Mouse (Mus musculus): ENCODE measurements around the gene Zfp422. TPM values are rescaled to one million over a fixed set of nuclear protein-coding genes. Genes with fewer than 3 reads are reported as not detected.

Zfp422 gene
- polyA plus RNA-seq, 1 experiment from 2014 or later, result 86.5 TPM

DNA sequence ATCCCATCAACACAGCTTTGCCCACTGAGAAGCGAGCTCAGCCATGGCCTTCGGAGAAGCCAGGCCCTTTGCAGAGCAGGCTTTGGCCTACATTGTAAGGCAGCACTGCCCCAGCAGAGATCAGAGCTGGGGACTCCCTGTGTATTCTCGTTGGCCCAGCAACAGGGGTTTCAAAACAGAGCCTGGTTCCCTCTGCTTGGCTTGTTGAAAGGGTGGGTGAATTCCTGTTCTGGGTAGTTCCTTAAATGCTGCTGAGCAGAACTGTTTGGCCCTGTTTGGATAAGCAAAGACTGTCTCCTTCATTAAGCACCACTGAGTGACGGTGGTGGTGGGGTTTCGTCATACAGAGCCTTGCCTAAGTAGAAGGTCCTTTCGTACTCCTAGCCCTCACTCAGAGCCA is 35.2 kb upstream of the Zfp422 start:
- Histone ChIP-seq H3K27ac (replicated peaks in 1 of 2; ENCODE audit: control insufficient read depth in 1 of 2, insufficient read depth in 1 of 2, low read depth in 2 of 2, low read length in 2 of 2) (no peak overlapping the region), H3K27me3 (ENCODE audit: control insufficient read depth, insufficient read depth, low read length) (no peaks in the 10 kb centered on the region), H3K9ac (ENCODE audit: low read length) (no peak overlapping the region), H3K4me1 (ENCODE audit: control insufficient read depth in 2 of 2, insufficient read depth in 2 of 2, low read length in 2 of 2) (peaks cover 0 to 12% of the 10 kb centered on the region in 2 experiments; a peak in 2 of 4 replicates), H3K36me3 (ENCODE audit: control insufficient read depth, insufficient read depth, low read length) (no peaks in the 10 kb centered on the region), H3K9me3 (ENCODE audit: control insufficient read depth, low read length) (no peaks in the 10 kb centered on the region), H3K4me2 (ENCODE audit: low read length) (no peak overlapping the region), H3K4me3 (ENCODE audit: control insufficient read depth in 1 of 2, insufficient read depth in 1 of 2, low read depth in 1 of 2, low read length in 2 of 2) (no peak overlapping the region)
- ATAC-seq (ENCODE audit: insufficient number of reproducible peaks, insufficient read depth, low FRiP score, low read depth), result no peak
- WGBS, result 75% methylated on average over 6 of the region's 6 CpGs

- peaks cover 0 to 12% of the 10 kb centered on the region in 2 experiments; a peak in 2 of 4 replicates for H3K4me1 ChIP-seq (ENCODE audit: control insufficient read depth in 2 of 2, insufficient read depth in 2 of 2, low read length in 2 of 2)
- H3K4me3 ChIP-seq (ENCODE audit: control insufficient read depth in 1 of 2, insufficient read depth in 1 of 2, low read depth in 1 of 2, low read length in 2 of 2), result no peak overlapping the region
- WGBS, result 80% methylated on average over 2 of the region's 2 CpGs
- H3K9me3 ChIP-seq (ENCODE audit: control insufficient read depth, low read length), result no peaks in the 10 kb centered on the region
- no peak for ATAC-seq (ENCODE audit: insufficient number of reproducible peaks, insufficient read depth, low FRiP score, low read depth)
- no peak overlapping the region for H3K4me2 ChIP-seq (ENCODE audit: low read length)
- H3K36me3 ChIP-seq (ENCODE audit: control insufficient read depth, insufficient read depth, low read length), result no peaks in the 10 kb centered on the region
- H3K27me3 ChIP-seq (ENCODE audit: control insufficient read depth, insufficient read depth, low read length), result no peaks in the 10 kb centered on the region
- no peak overlapping the region for H3K9ac ChIP-seq (ENCODE audit: low read length)
- H3K27ac ChIP-seq (replicated peaks in 1 of 2; ENCODE audit: control insufficient read depth in 1 of 2, insufficient read depth in 1 of 2, low read depth in 2 of 2, low read length in 2 of 2), result no peak overlapping the region
Observed at GRCm38 (mm10) chr6:116663364-116663763, 34.6 kb upstream of the Zfp422 start.

DNA sequence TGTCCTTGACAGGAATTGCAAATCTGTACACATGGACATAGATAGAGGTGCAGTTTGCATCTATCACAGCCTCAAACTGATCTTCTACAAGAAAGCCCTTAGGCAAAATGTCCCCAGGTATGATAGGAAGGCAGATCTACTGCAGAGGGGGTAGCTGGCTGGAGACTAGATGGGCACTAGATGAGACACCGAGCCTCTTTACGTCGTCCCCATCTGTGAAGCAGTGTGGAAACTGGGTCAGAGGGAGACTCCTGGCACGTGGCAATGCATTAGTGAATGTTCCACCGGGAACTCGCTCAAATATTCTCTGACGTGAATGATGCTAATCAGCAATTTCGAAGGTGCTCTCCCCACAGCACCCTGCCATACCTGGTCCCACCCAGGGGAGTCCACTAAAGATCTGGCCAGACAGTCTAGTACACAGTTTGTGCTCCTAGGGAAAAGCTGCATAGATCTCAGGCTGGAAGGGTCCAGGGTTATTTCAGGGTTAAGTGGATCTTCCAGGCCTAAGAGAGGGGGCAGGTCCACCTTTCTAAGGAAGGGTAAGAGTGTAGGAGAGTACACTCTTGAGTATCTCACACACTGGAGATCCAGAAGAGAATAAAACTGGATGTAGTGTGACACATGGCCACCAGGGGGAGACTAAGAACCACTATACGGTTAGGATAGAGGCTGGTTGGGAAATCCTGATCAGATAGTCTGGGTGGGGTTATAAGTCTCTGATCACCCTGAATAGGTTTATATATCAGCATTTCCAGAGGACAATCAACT is 25.1 kb upstream of the Zfp422 start:
- Histone ChIP-seq H3K4me2 (ENCODE audit: low read length) (no peak overlapping the region), H3K9ac (ENCODE audit: low read length) (no peak overlapping the region), H3K4me3 (ENCODE audit: control insufficient read depth in 1 of 2, insufficient read depth in 1 of 2, low read depth in 1 of 2, low read length in 2 of 2) (no peak overlapping the region), H3K27ac (replicated peaks in 1 of 2; ENCODE audit: control insufficient read depth in 1 of 2, insufficient read depth in 1 of 2, low read depth in 2 of 2, low read length in 2 of 2) (no peak overlapping the region), H3K36me3 (ENCODE audit: control insufficient read depth, insufficient read depth, low read length) (peaks cover 11% of the 10 kb centered on the region), H3K9me3 (ENCODE audit: control insufficient read depth, low read length) (no peaks in the 10 kb centered on the region), H3K4me1 (ENCODE audit: control insufficient read depth in 2 of 2, insufficient read depth in 2 of 2, low read length in 2 of 2) (peaks cover 18 to 23% of the 10 kb centered on the region in 2 experiments), H3K27me3 (ENCODE audit: control insufficient read depth, insufficient read depth, low read length) (no peaks in the 10 kb centered on the region)
- 56% methylated on average over 9 of the region's 9 CpGs for WGBS
- ATAC-seq (ENCODE audit: insufficient number of reproducible peaks, insufficient read depth, low FRiP score, low read depth), result no peak

DNA sequence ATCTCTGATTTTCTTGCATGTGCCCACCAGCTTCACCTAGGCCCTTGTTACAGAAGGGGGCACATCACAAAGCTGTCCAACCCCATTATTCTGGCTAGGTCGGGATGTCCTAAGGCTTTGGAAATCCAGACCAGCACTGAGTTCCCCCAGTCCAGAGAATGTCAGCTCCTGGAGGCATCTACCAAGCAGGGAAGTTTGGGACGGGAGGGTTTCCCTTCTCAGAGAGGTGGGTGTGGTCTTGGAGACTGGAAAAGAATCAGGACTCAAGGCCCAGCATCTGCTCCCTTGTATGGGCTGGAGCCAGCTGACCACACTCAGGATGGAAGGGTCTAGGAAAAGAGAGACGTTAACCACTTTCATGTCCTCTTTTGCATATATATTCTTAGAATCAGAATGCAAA is 24.4 kb upstream of the Zfp422 start:
- Histone ChIP-seq H3K4me1 (ENCODE audit: control insufficient read depth in 2 of 2, insufficient read depth in 2 of 2, low read length in 2 of 2) (peaks cover 18 to 23% of the 10 kb centered on the region in 2 experiments), H3K36me3 (ENCODE audit: control insufficient read depth, insufficient read depth, low read length) (peaks cover 11% of the 10 kb centered on the region), H3K4me2 (ENCODE audit: low read length) (no peak overlapping the region), H3K4me3 (ENCODE audit: control insufficient read depth in 1 of 2, insufficient read depth in 1 of 2, low read depth in 1 of 2, low read length in 2 of 2) (no peak overlapping the region), H3K9me3 (ENCODE audit: control insufficient read depth, low read length) (no peaks in the 10 kb centered on the region), H3K9ac (ENCODE audit: low read length) (no peak overlapping the region), H3K27ac (replicated peaks in 1 of 2; ENCODE audit: control insufficient read depth in 1 of 2, insufficient read depth in 1 of 2, low read depth in 2 of 2, low read length in 2 of 2) (no peak overlapping the region), H3K27me3 (ENCODE audit: control insufficient read depth, insufficient read depth, low read length) (no peaks in the 10 kb centered on the region)
- ATAC-seq (ENCODE audit: insufficient number of reproducible peaks, insufficient read depth, low FRiP score, low read depth), result no peak
- WGBS, result 82% methylated on average over 3 of the region's 3 CpGs

DNA sequence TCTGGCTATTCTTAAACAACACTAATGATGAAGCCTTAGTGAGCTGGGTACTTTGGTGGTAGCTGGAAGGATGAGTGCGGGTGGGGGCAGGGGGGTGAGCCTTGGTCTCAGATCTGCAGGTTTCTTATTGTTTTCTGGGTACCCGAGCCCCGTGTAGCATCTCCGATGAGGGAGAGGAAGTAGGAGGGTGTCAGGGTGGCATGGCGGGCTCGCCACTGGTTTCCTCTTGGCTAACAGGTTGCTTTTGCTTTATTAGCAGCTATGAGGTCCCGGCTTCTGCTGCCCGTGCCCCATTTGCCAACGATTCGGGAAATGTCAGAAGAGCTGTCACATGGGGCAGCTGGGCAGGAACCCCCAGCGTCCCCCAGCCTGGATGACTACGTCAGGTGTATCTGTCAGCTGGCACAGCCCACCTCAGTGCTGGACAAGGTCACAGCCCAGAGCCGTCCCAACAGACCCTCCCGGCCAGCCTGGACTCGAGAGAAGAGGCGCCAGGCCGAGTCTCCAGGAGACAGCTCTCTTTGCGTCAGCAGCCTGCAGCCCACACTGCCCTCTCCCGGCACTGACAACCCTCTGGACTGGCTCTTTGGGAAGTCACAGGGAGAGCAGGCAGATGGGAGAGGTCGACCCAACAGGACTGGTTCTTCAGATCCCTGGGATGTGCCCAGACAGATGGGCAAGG is 22.8 kb upstream of the Zfp422 start:
- Histone ChIP-seq H3K4me1 (ENCODE audit: control insufficient read depth in 2 of 2, insufficient read depth in 2 of 2, low read length in 2 of 2) (peaks cover 18 to 23% of the 10 kb centered on the region in 2 experiments), H3K27me3 (ENCODE audit: control insufficient read depth, insufficient read depth, low read length) (no peaks in the 10 kb centered on the region), H3K9me3 (ENCODE audit: control insufficient read depth, low read length) (no peaks in the 10 kb centered on the region), H3K36me3 (ENCODE audit: control insufficient read depth, insufficient read depth, low read length) (peaks cover 11% of the 10 kb centered on the region), H3K27ac (replicated peaks in 1 of 2; ENCODE audit: control insufficient read depth in 1 of 2, insufficient read depth in 1 of 2, low read depth in 2 of 2, low read length in 2 of 2) (peak overlapping the region; percentile 52 to 58), H3K4me3 (ENCODE audit: control insufficient read depth in 1 of 2, insufficient read depth in 1 of 2, low read depth in 1 of 2, low read length in 2 of 2) (peak overlapping the region; percentile 29 to 39), H3K9ac (ENCODE audit: low read length) (peak overlapping the region; percentile 66), H3K4me2 (ENCODE audit: low read length) (peak overlapping the region; percentile 61)
- ATAC-seq (ENCODE audit: insufficient number of reproducible peaks, insufficient read depth, low FRiP score, low read depth), result peak; percentile 22; the same call in 1 of the 2 replicates
- WGBS, result 46% methylated on average over 20 of the region's 20 CpGs

- ATAC-seq (ENCODE audit: insufficient number of reproducible peaks, insufficient read depth, low FRiP score, low read depth), result peak; percentile 47
- H3K36me3 ChIP-seq (ENCODE audit: control insufficient read depth, insufficient read depth, low read length), result peaks cover 11% of the 10 kb centered on the region
- H3K9ac ChIP-seq (ENCODE audit: low read length), result peak within 1 kb of the TSS; percentile 66
- H3K9me3 ChIP-seq (ENCODE audit: control insufficient read depth, low read length), result no peaks in the 10 kb centered on the region
- peak within 1 kb of the TSS; percentile 75 to 82 for H3K27ac ChIP-seq (replicated peaks in 1 of 2; ENCODE audit: control insufficient read depth in 1 of 2, insufficient read depth in 1 of 2, low read depth in 2 of 2, low read length in 2 of 2)
- peaks cover 18 to 25% of the 10 kb centered on the region in 2 experiments for H3K4me1 ChIP-seq (ENCODE audit: control insufficient read depth in 2 of 2, insufficient read depth in 2 of 2, low read length in 2 of 2)
- H3K4me2 ChIP-seq (ENCODE audit: low read length), result peak within 1 kb of the TSS; percentile 61
- WGBS, result 9% methylated on average over 6 of the region's 6 CpGs
- peak within 1 kb of the TSS; percentile 39 to 42 for H3K4me3 ChIP-seq (ENCODE audit: control insufficient read depth in 1 of 2, insufficient read depth in 1 of 2, low read depth in 1 of 2, low read length in 2 of 2)
- no peaks in the 10 kb centered on the region for H3K27me3 ChIP-seq (ENCODE audit: control insufficient read depth, insufficient read depth, low read length)
Observed at GRCm38 (mm10) chr6:116650406-116650805, 21.6 kb upstream of the Zfp422 start, which contains the start of gene Depp1. Gene Depp1, plus strand, starts transcription at chr6:116650609.

DNA sequence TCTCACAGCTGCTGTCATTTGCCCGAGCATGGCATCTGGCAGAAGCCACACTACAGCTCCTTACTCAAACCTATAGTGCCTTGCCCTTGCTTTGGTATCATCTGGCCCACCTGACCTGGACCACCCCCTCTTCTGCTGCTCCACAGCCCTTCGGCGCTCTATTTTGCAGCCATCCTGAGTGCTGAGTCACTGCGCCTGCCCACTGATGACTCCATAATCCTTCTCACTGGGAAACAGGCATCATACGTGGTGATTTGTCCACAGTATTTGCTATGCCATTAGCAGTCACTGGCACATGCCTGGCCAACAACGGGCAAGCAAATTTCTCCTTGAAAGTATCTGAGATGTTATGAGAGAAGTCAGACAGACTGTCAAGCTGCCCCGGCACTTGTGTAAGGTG is 21.0 kb upstream of the Zfp422 start:
- 67% methylated on average over 7 of the region's 7 CpGs for WGBS
- Histone ChIP-seq H3K9ac (ENCODE audit: low read length) (0 out of 2 replicates have a peak overlapping the region, but pooled peaks have one; percentile 66), H3K9me3 (ENCODE audit: control insufficient read depth, low read length) (no peaks in the 10 kb centered on the region), H3K36me3 (ENCODE audit: control insufficient read depth, insufficient read depth, low read length) (peaks cover 11% of the 10 kb centered on the region), H3K4me2 (ENCODE audit: low read length) (no peak overlapping the region), H3K27ac (replicated peaks in 1 of 2; ENCODE audit: control insufficient read depth in 1 of 2, insufficient read depth in 1 of 2, low read depth in 2 of 2, low read length in 2 of 2) (peak overlapping the region; percentile 75 to 82), H3K4me3 (ENCODE audit: control insufficient read depth in 1 of 2, insufficient read depth in 1 of 2, low read depth in 1 of 2, low read length in 2 of 2) (no peak overlapping the region), H3K4me1 (ENCODE audit: control insufficient read depth in 2 of 2, insufficient read depth in 2 of 2, low read length in 2 of 2) (peaks cover 24 to 31% of the 10 kb centered on the region in 2 experiments), H3K27me3 (ENCODE audit: control insufficient read depth, insufficient read depth, low read length) (no peaks in the 10 kb centered on the region)
- ATAC-seq (ENCODE audit: insufficient number of reproducible peaks, insufficient read depth, low FRiP score, low read depth), result no peak
